Mouse (Mus musculus) c-Kit-positive CD71-positive TER-119-positive erythroid progenitor cells, embryonic 14.5 days (primary cell): ENCODE measurements at regions not wholly inside any gene's neighbourhood (a gene's known extent, or its start where the extent isn't known, plus 50 kb on each side); places are given as distances from the start of the nearest gene placed in this dataset.

Source experiments
- DNase-seq: peaks from one replicate; pipeline ENCODE4 v3.0.0-alpha.2; 2013; ENCODE audit warnings: low spot score

DNA sequence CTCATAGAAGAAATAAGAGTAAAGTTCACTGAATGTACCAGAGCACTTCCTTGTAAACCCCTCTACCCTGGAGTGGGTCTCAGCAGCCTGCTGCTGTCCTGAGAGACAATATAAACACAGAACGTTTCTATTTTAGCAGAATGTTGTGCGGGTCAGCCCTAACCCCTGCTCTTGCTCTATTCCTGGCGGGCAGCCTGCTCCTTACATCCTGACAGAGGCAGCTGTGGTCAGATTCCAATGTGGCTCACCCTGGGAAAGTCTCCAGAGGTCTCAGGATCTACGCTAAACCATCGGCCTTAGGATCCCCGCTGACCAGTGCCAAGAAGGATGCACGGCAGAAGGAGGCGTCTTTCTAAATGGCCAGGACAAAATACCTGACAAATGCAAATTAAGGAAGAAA, 84.8 kb upstream of the Mgmt start:
- DNase-seq: no peak

DNA sequence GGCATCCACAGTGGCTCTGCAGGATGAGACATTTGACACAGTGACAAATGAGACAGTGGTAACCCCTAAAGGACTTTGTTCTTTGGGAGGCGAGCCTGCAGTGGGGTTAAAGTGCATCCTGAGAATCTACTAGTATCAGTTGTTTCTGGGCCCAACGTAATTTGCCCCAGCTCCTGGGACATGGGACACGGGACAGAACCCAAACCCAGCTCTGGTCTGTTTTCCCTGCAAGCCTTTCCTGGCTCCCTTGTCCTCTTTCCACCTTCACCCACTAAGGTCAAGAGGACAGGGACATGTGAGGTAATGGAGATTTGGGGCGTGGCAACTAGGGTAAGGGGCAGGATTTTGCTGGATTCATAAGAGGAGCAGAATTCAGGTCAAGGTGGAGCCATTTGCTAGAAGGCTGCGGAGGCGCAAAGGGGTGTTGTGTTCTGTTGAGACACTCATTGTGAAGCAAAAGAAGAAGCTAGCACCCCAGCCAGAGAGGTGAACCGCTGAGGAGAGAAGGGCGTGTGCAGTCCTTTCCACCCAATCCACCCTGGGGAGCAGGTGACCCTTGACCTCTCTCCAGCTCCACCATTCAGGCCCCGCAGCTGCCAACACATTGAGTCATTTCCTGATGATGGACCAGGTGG, 80.6 kb upstream of the Mgmt start:
- DNase-seq: no peak

DNA sequence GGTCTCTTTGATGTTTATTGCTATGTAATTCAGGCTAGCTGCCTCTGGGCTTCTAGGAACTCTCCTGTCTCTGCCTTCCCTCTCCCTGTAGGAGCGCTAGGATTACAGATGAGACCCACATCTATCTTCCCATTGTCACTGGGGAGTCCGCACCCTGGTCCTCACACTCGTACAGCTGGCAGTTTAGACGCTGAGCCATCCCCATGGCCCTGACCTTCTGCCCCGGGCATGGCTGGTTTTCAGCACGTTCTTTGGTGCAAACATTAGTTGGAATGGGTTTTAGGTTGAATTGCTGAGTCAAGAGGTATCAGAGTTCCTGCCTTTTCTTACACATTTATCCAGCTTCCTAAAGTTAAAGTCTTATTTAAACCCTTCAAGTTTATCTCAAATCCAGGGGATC, 79.7 kb upstream of the Mgmt start:
- no peak for DNase-seq

DNA sequence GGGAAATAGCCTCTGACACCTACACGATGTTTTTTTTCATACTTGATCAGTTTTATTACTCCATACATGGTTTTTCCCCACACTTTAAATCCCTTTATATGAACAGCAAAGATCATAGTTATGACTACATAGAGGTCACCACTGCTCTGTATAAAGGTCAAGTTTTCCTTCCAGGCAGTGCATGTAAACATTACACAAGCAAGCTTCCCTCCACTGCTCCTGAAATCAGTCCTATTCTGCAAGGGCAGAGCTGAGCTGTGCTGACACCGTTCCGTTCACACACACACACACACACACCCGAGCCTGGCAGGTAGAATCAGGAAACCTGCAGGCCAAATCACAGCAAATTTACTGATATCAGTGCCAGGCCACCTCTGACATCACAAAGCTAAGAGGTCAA, 74.1 kb upstream of the Mgmt start:
- DNase-seq: no peak

DNA sequence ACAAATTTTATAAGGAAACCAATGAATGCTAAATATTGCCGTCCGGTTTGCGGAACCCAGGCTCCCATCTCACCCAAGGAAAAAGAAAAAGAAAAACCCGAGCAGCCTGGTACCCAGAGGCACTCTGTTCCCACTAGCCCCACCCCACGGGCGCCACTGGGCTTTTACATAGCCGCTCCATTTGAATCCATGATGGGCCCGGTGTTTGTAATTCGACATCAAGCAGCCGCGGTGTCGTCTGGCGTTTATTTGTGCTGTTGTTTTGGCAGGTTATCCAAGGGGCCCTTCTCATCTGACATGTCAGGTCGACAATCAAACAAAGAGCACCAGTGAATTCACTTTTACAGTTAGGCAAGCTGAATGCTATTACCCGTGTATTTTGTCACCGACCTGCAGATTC, 68.8 kb upstream of the Mgmt start:
- no peak for DNase-seq

DNA sequence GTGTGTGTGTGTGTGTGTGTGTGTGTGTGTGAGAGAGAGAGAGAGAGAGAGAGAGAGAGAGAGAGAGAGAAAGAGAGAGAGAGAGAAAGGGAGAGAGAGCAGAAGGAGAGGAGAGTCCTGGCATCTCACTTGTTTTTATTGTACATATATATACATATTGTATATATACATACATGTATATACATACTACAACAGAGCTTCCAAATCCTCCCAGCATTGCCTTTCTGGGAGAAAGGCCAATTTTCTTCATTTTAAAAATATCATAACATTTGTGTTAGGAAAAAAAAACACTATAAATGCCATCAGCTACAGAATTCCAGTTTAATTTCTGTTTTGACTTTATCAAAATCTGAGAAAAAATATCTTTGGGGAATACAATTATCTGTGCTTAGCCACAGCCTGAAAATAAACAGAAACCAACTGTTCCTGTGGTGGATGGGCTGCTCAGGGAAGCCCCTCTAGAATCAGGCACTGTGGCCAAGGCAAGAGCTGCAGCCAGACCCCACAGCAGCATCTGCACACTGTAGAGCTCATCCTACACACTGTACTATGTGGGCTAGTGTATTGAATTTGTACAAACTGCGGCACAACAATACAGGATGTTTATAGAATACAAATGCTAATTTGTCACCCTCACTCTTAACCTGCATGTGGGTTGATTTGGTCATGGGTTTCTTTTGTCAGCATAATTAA, 64.6 kb upstream of the Mgmt start:
- no peak for DNase-seq

DNA sequence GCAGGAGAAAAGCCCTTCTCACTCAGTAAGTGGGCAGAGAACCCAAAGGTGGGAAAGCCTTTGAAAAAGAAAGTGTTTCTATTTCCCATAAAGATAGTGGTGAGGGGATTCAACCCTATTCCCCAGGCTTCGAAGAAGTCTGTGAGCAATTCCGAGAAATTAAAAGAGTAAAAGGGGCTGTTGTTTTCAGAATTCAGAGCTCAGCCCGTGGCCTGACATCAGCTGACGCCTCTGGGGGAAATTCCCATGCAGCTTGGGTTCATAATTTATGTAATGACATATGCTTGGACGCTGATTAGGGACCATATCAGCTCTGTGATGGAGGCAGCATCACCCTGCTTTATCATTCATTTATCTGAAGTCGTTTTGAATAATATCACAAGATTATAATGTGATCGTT, 62.0 kb upstream of the Mgmt start:
- DNase-seq: no peak

DNA sequence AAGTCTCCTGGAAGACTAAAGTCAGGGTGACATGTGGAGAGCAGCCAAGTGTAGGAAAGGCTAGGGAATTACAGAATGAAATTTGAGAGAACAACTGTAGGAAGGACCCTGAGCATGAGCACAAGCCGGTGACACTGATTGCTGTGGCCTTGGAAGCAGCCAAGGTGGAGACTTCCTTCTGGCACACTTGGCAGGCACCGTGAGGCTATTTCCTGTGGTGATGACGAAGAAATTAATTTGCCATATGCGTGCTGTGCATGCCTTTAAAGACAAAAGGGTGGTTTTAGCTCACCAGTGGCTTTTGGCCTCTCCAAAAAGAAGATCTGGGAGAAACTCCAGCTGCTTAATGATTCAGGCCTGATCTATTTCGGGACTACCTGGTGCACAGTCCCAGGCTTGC, 55.4 kb upstream of the Mgmt start:
- DNase-seq: no peak

DNA sequence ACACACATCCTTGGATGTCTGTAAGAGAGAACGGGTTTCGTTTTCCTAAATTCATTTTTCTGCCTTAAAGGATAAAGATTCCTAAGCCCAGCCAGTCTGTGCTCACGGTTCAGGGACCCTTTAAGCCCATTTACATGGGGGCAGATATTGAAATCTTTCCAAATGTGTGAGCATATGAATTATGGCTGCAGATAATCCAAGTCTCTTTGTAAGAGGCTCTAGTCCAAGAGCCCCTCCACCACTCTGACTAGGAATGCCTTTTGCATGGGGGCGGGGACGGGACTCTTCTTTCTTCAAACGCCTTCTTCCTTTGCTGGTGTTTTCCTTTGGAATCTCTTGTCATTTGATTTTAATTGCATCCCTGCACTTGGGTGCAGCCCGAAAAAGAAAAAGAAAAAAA, 54.2 kb upstream of the Mgmt start:
- no peak for DNase-seq

DNA sequence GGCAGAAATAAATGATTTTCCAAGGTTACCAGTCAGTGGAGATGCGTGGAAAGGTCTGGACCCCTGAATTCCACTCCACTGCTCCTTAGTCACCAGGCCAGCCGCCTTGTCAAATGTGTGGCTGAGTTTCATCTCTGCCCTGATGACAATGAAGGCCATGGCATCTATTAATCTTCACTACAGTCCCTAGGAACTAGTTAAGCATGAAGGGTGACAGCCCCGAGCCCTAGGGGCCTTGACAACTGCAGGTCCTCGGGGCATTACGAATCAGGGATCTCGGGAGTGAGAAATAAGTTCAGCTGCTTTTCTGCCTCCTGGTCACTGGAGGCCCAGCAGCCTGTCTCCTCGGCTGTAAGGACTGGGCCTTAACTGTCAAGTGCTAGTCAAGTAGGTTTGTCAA, 51.7 kb upstream of the Mgmt start:
- no peak for DNase-seq

DNA sequence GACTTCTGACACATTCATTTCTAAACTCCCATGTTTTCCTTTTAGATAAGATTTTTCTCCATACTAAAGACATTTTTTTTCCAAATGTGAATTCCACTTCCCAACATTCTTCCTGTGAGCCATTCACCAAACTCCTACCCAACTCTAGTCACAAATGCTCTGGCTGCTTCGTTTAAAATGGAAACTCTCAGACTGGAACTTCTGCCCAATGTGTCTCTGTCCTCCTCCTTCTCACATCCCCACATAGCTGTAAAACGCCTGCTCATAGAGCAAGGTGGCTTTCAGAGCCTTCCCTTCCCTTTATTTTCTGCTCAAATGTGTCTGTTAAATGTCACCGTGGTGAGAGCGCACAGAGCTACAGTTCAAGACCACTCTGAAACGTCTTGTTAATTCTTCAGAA, 50.1 kb upstream of the Mgmt start:
- no peak for DNase-seq
